Mouse (Mus musculus) MEL (cell line): ENCODE data around the gene Ffar3.

ENCODE experiments used
- CHD2 ChIP-seq: IDR thresholded peaks from 2 replicates; pipeline ENCODE4 v1.6.1; 2011; ENCODE audit warnings: low read length, improper control_type of control experiment
- CTCF ChIP-seq, 3 experiments: IDR thresholded peaks in 2 of 3; conservative IDR thresholded peaks in 1 of 3; 2 replicates each; pipeline ENCODE4 v1.5.1; 2011 to 2012; ENCODE audit warnings: low read length in 3 of 3, low read depth in 2 of 3, mild to moderate bottlenecking in 2 of 3, improper control_type of control experiment in 1 of 3, inconsistent platforms in 1 of 3, mixed read lengths in 1 of 3, moderate library complexity in 1 of 3; ENCODE audit not compliant: control insufficient read depth in 1 of 3, insufficient read depth in 1 of 3, poor library complexity in 1 of 3, severe bottlenecking in 1 of 3
- ELF1 ChIP-seq: IDR thresholded peaks from 2 replicates; pipeline ENCODE4 v1.6.1; 2014; ENCODE audit warnings: low read depth, mild to moderate bottlenecking, inconsistent platforms, low read length, improper control_type of control experiment, moderate library complexity
- EP300 ChIP-seq, 2 experiments: IDR thresholded peaks; 2 replicates each; pipeline ENCODE4 v1.6.1; 2011; ENCODE audit warnings: improper control_type of control experiment in 2 of 2, low read length in 2 of 2, low read depth in 1 of 2, mild to moderate bottlenecking in 1 of 2
- KAT2A ChIP-seq: conservative IDR thresholded peaks from 2 replicates; pipeline ENCODE4 v1.6.1; 2012; ENCODE audit warnings: low read depth, low read length, improper control_type of control experiment, inconsistent platforms
- MYB ChIP-seq: IDR thresholded peaks from 2 replicates; pipeline ENCODE4 v1.6.1; 2011; ENCODE audit warnings: mild to moderate bottlenecking, low read depth, low read length, improper control_type of control experiment
- NELFE ChIP-seq: IDR thresholded peaks from 2 replicates; pipeline ENCODE4 v1.6.1; 2011; ENCODE audit warnings: low read depth, low read length, improper control_type of control experiment
- POLR2A ChIP-seq, 2 experiments: IDR thresholded peaks; 2 replicates each; pipeline ENCODE4 v1.6.1; 2011 to 2012; ENCODE audit warnings: low read length in 2 of 2, mild to moderate bottlenecking in 2 of 2, control low read depth in 1 of 2, improper control_type of control experiment in 1 of 2, low read depth in 1 of 2, moderate library complexity in 1 of 2; ENCODE audit not compliant: control insufficient read depth in 1 of 2, insufficient read depth in 1 of 2, poor library complexity in 1 of 2
- POLR2AphosphoS5 ChIP-seq: IDR thresholded peaks from 2 replicates; pipeline ENCODE4 v1.6.1; 2012; ENCODE audit warnings: low read depth, borderline replicate concordance, mild to moderate bottlenecking, inconsistent platforms, low read length, moderate library complexity, mixed read lengths
- TBP ChIP-seq: IDR thresholded peaks from 2 replicates; pipeline ENCODE4 v1.8.0; 2011; ENCODE audit warnings: low read depth, low read length, improper control_type of control experiment
- USF1 ChIP-seq: IDR thresholded peaks from 2 replicates; pipeline ENCODE4 v1.6.1; 2014; ENCODE audit warnings: low read depth, mild to moderate bottlenecking, inconsistent platforms, low read length, improper control_type of control experiment, moderate library complexity

DNA sequence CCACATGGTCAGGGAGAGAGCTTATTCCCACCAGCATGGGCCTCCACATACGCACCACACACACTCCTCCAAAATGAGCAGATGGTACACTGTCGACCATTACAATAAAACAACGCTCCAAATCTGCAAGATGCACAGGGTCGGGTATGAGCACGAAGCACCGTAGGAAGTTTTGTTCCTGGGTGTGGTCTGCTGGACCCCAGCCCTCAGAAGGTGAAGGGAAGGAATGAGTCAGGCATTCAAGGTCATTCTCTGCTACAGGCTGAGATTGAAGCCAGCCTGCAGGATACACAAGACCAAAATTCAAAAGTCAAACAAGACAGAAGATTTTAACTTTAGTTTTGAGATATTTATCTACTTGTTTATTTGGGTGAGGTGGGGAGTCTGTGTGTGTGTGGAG lies 8.0 kb downstream of the Ffar3 start:
- no peak for TF ChIP-seq KAT2A
- no peak for TF ChIP-seq CHD2
- no peak for TF ChIP-seq POLR2A (IDR thresholded peaks at IDR 0.05; ENCODE audit: control insufficient read depth in 1 of 2, insufficient read depth in 1 of 2, low read depth in 1 of 2, low read length in 2 of 2, poor library complexity in 1 of 2)
- TF ChIP-seq NELFE = no peak
- TF ChIP-seq CTCF (IDR thresholded peaks at IDR 0.05 in 2 of 3, conservative IDR thresholded peaks at IDR 0.05 in 1 of 3; ENCODE audit: control insufficient read depth in 1 of 3, insufficient read depth in 1 of 3, low read depth in 2 of 3, low read length in 3 of 3, poor library complexity in 1 of 3, severe bottlenecking in 1 of 3) = no peak
- TF ChIP-seq USF1 = no peak
- TF ChIP-seq TBP = no peak
- TF ChIP-seq EP300 (IDR thresholded peaks at IDR 0.05; ENCODE audit: low read depth in 1 of 2, low read length in 2 of 2) = no peak
- no peak for TF ChIP-seq ELF1
- TF ChIP-seq POLR2AphosphoS5 = no peak
- TF ChIP-seq MYB = no peak
